Mouse (Mus musculus): Measurements from ENCODE around the gene Cdc42. TPM values are rescaled to one million over a fixed set of nuclear protein-coding genes. Genes with fewer than 3 reads are reported as not detected.

Cdc42 gene
- total and polyA plus RNA-seq, 3 experiments, result 21.0 to 569 (median 398) TPM

- peaks cover 6% of the 10 kb centered on the region for H3K36me3 ChIP-seq (replicated peaks)
- H3K4me1 ChIP-seq (ENCODE audit: insufficient read depth, low read depth, low read length), result peaks cover 34% of the 10 kb centered on the region
- ATAC-seq (ENCODE audit: extremely low read depth, insufficient number of reproducible peaks, low FRiP score, poor library complexity, severe bottlenecking), result no peak
- H3K4me3 ChIP-seq (ENCODE audit: low read depth, low read length), result peak overlapping the region; percentile 83; the same call in 1 of the 2 replicates
- peaks cover 34% of the 10 kb centered on the region for H3K27me3 ChIP-seq (ENCODE audit: insufficient read depth, low read length)
- peak; percentile 33 for DNase-seq (ENCODE audit: low spot score)
- TF ChIP-seq CTCF (IDR thresholded peaks at IDR 0.05; ENCODE audit: low read depth, low read length), result no peak
- no peaks in the 10 kb centered on the region for H3K9me3 ChIP-seq (replicated peaks)
Observed at GRCm38 (mm10) chr4:137358291-137359002, 927 bp upstream of the Cdc42 start.

GRCm38 (mm10) chr4:137356674-137357510 is 628 bp downstream of the Cdc42 start:
- Histone ChIP-seq H3K27me3 (ENCODE audit: insufficient read depth, low read length) (peaks cover 29% of the 10 kb centered on the region), H3K4me3 (ENCODE audit: low read depth, low read length) (peak overlapping the region; percentile 83), H3K9me3 (replicated peaks) (no peaks in the 10 kb centered on the region), H3K36me3 (replicated peaks) (peaks cover 17% of the 10 kb centered on the region), H3K4me1 (ENCODE audit: insufficient read depth, low read depth, low read length) (peaks cover 44% of the 10 kb centered on the region)
- peak; percentile 65 for DNase-seq (ENCODE audit: low spot score)
- ATAC-seq (ENCODE audit: extremely low read depth, insufficient number of reproducible peaks, low FRiP score, poor library complexity, severe bottlenecking), result no peak
- no peak for TF ChIP-seq GATA2 (IDR thresholded peaks at IDR 0.05; ENCODE audit: borderline replicate concordance, low read depth, low read length)
- TF ChIP-seq CTCF (IDR thresholded peaks at IDR 0.05; ENCODE audit: low read depth, low read length), result no peak
- TF ChIP-seq TAL1 (conservative IDR thresholded peaks at IDR 0.05; ENCODE audit: low read depth, low read length), result no peak
- no peak for TF ChIP-seq GATA1 (IDR thresholded peaks at IDR 0.05; ENCODE audit: borderline replicate concordance, low read length)
- TF ChIP-seq POLR2AphosphoS5 (IDR thresholded peaks at IDR 0.05; ENCODE audit: insufficient replicate concordance, low read depth, low read length), result no peak

GRCm38 (mm10) chr4:137350627-137351026 is 6.9 kb downstream of the Cdc42 start:
- TF ChIP-seq CTCF (IDR thresholded peaks at IDR 0.05; ENCODE audit: low read depth, low read length), result no peak
- TF ChIP-seq GATA1 (IDR thresholded peaks at IDR 0.05; ENCODE audit: borderline replicate concordance, low read length), result no peak
- TF ChIP-seq TAL1 (conservative IDR thresholded peaks at IDR 0.05; ENCODE audit: low read depth, low read length), result no peak
- TF ChIP-seq GATA2 (IDR thresholded peaks at IDR 0.05; ENCODE audit: borderline replicate concordance, low read depth, low read length), result no peak
- TF ChIP-seq POLR2AphosphoS5 (IDR thresholded peaks at IDR 0.05; ENCODE audit: insufficient replicate concordance, low read depth, low read length), result no peak
- peaks cover 55% of the 10 kb centered on the region for H3K36me3 ChIP-seq (replicated peaks)

GRCm38 (mm10) chr4:137345790-137346189 is 11.7 kb downstream of the Cdc42 start:
- Histone ChIP-seq H3K27me3 (ENCODE audit: insufficient read depth, low read length) (no peaks in the 10 kb centered on the region), H3K4me3 (ENCODE audit: low read depth, low read length) (no peak overlapping the region), H3K36me3 (replicated peaks) (peaks cover 53% of the 10 kb centered on the region), H3K4me1 (ENCODE audit: insufficient read depth, low read depth, low read length) (peaks cover 49% of the 10 kb centered on the region), H3K9me3 (replicated peaks) (no peaks in the 10 kb centered on the region)
- peak; percentile 18 for DNase-seq (ENCODE audit: low spot score)
- TF ChIP-seq TAL1 (conservative IDR thresholded peaks at IDR 0.05; ENCODE audit: low read depth, low read length), result no peak
- no peak for TF ChIP-seq GATA2 (IDR thresholded peaks at IDR 0.05; ENCODE audit: borderline replicate concordance, low read depth, low read length)
- TF ChIP-seq GATA1 (IDR thresholded peaks at IDR 0.05; ENCODE audit: borderline replicate concordance, low read length), result no peak
- TF ChIP-seq CTCF (IDR thresholded peaks at IDR 0.05; ENCODE audit: low read depth, low read length), result no peak
- TF ChIP-seq POLR2AphosphoS5 (IDR thresholded peaks at IDR 0.05; ENCODE audit: insufficient replicate concordance, low read depth, low read length), result no peak
- ATAC-seq (ENCODE audit: extremely low read depth, insufficient number of reproducible peaks, low FRiP score, poor library complexity, severe bottlenecking), result peak; percentile 22; the same call in 1 of the 2 replicates

More at GRCm38 (mm10) chr4:137350627-137351026, 6.9 kb downstream of the Cdc42 start:
- Histone ChIP-seq H3K9me3 (replicated peaks) (no peaks in the 10 kb centered on the region), H3K4me3 (ENCODE audit: low read depth, low read length) (no peak overlapping the region), H3K4me1 (ENCODE audit: insufficient read depth, low read depth, low read length) (peaks cover 64% of the 10 kb centered on the region), H3K27me3 (ENCODE audit: insufficient read depth, low read length) (no peaks in the 10 kb centered on the region)
- no peak for DNase-seq (ENCODE audit: low spot score)
- ATAC-seq (ENCODE audit: extremely low read depth, insufficient number of reproducible peaks, low FRiP score, poor library complexity, severe bottlenecking), result no peak

GRCm38 (mm10) chr4:137345112-137345511 is 12.4 kb downstream of the Cdc42 start:
- no peak for DNase-seq (ENCODE audit: low spot score)

GRCm38 (mm10) chr4:137342816-137343215 is 14.7 kb downstream of the Cdc42 start:
- peaks cover 53% of the 10 kb centered on the region for H3K36me3 ChIP-seq (replicated peaks)
- DNase-seq (ENCODE audit: low spot score) (no peak), ATAC-seq (ENCODE audit: extremely low read depth, insufficient number of reproducible peaks, low FRiP score, poor library complexity, severe bottlenecking) (no peak)
- no peak overlapping the region for H3K4me3 ChIP-seq (ENCODE audit: low read depth, low read length)
- TF ChIP-seq GATA2 (IDR thresholded peaks at IDR 0.05; ENCODE audit: borderline replicate concordance, low read depth, low read length), result no peak
- no peak for TF ChIP-seq CTCF (IDR thresholded peaks at IDR 0.05; ENCODE audit: low read depth, low read length)
- TF ChIP-seq GATA1 (IDR thresholded peaks at IDR 0.05; ENCODE audit: borderline replicate concordance, low read length), result no peak
- TF ChIP-seq POLR2AphosphoS5 (IDR thresholded peaks at IDR 0.05; ENCODE audit: insufficient replicate concordance, low read depth, low read length), result no peak
- TF ChIP-seq TAL1 (conservative IDR thresholded peaks at IDR 0.05; ENCODE audit: low read depth, low read length), result no peak
- peaks cover 60% of the 10 kb centered on the region for H3K4me1 ChIP-seq (ENCODE audit: insufficient read depth, low read depth, low read length)
- H3K27me3 ChIP-seq (ENCODE audit: insufficient read depth, low read length), result no peaks in the 10 kb centered on the region
- H3K9me3 ChIP-seq (replicated peaks), result no peaks in the 10 kb centered on the region

More at GRCm38 (mm10) chr4:137345112-137345511, 12.4 kb downstream of the Cdc42 start:
- no peak for ATAC-seq (ENCODE audit: extremely low read depth, insufficient number of reproducible peaks, low FRiP score, poor library complexity, severe bottlenecking)
- Histone ChIP-seq H3K27me3 (ENCODE audit: insufficient read depth, low read length) (no peaks in the 10 kb centered on the region), H3K36me3 (replicated peaks) (peaks cover 52% of the 10 kb centered on the region), H3K9me3 (replicated peaks) (no peaks in the 10 kb centered on the region), H3K4me3 (ENCODE audit: low read depth, low read length) (no peak overlapping the region), H3K4me1 (ENCODE audit: insufficient read depth, low read depth, low read length) (peaks cover 51% of the 10 kb centered on the region)
- no peak for TF ChIP-seq GATA2 (IDR thresholded peaks at IDR 0.05; ENCODE audit: borderline replicate concordance, low read depth, low read length)
- TF ChIP-seq TAL1 (conservative IDR thresholded peaks at IDR 0.05; ENCODE audit: low read depth, low read length), result no peak
- TF ChIP-seq POLR2AphosphoS5 (IDR thresholded peaks at IDR 0.05; ENCODE audit: insufficient replicate concordance, low read depth, low read length), result no peak
- TF ChIP-seq CTCF (IDR thresholded peaks at IDR 0.05; ENCODE audit: low read depth, low read length), result no peak
- TF ChIP-seq GATA1 (IDR thresholded peaks at IDR 0.05; ENCODE audit: borderline replicate concordance, low read length), result no peak
